Mouse (Mus musculus) gastrocnemius, adult 2 months (tissue): ENCODE results near the gene Thumpd3. TPM values are rescaled to one million over a fixed set of nuclear protein-coding genes. Genes with fewer than 3 reads are reported as not detected.

Experiments used
- DNase-seq: peaks from one replicate; pipeline ENCODE4 v3.0.0; 2022
- H3K27ac ChIP-seq: fragments of 200-600 bp; 2 replicates; pipeline ENCODE4 v1.8.1; 2022; ENCODE audit warnings: mild to moderate bottlenecking
- H3K4me3 ChIP-seq: fragments of 200-600 bp; 2 replicates; pipeline ENCODE4 v1.8.1; 2022; ENCODE audit warnings: mild to moderate bottlenecking, moderate library complexity
- CTCF ChIP-seq: fragments of 200-600 bp; IDR thresholded peaks from 2 replicates; pipeline ENCODE4 v1.8.1; 2022; ENCODE audit warnings: antibody characterized with exemption, mild to moderate bottlenecking, moderate library complexity
- intact Hi-C: fragments of 180-260 bp; cut with DNase I; formaldehyde crosslinking; loops from one replicate; pipeline ENCODE4 v1.15.1; 2025
- total RNA-seq, 2 experiments: library from RNA; stranded (reverse); gene quantifications; 2 replicates each; pipeline ENCODE4 v1.2.3; 2021

Thumpd3 gene
- total RNA-seq, 2 experiments from 2014 or later, result 13.7 to 14.5 TPM

GRCm38 (mm10) chr6:113024866-113025265 lies 21.2 kb upstream of the Thumpd3 start:
- no peak for DNase-seq
- H3K27ac ChIP-seq, result no peak overlapping the region
- no peak for TF ChIP-seq CTCF
- intact Hi-C loops, result no loop called here
- H3K4me3 ChIP-seq, result no peak overlapping the region

- no peak for DNase-seq
- H3K27ac ChIP-seq, result no peak overlapping the region
- no peak overlapping the region for H3K4me3 ChIP-seq
- intact Hi-C loops, result no loop called here
- no peak for TF ChIP-seq CTCF
Observed at GRCm38 (mm10) chr6:113025774-113026173, 20.3 kb upstream of the Thumpd3 start.

GRCm38 (mm10) chr6:113027446-113027845 lies 18.6 kb upstream of the Thumpd3 start:
- DNase-seq, result no peak
- TF ChIP-seq CTCF, result no peak
- no peak overlapping the region for H3K4me3 ChIP-seq
- no peak overlapping the region for H3K27ac ChIP-seq
- intact Hi-C loops, result no loop called here

GRCm38 (mm10) chr6:113029006-113029405 lies 17.0 kb upstream of the Thumpd3 start:
- intact Hi-C loops, result no loop called here
- Histone ChIP-seq H3K4me3 (no peak overlapping the region), H3K27ac (no peak overlapping the region)
- DNase-seq, result no peak
- no peak for TF ChIP-seq CTCF

- H3K27ac ChIP-seq, result no peak overlapping the region
- no peak for TF ChIP-seq CTCF
- peak; percentile 23 for DNase-seq
- no peak overlapping the region for H3K4me3 ChIP-seq
- intact Hi-C loops, result no loop called here
Observed at GRCm38 (mm10) chr6:113030553-113030952, 15.5 kb upstream of the Thumpd3 start.

- intact Hi-C loops, result no loop called here
- DNase-seq, result no peak
- Histone ChIP-seq H3K4me3 (no peak overlapping the region), H3K27ac (no peak overlapping the region)
- TF ChIP-seq CTCF, result no peak
Observed at GRCm38 (mm10) chr6:113030970-113031660, 14.9 kb upstream of the Thumpd3 start.

- DNase-seq, result no peak
- intact Hi-C loops, result no loop called here
- Histone ChIP-seq H3K4me3 (no peak overlapping the region), H3K27ac (no peak overlapping the region)
- TF ChIP-seq CTCF, result 0 out of 2 replicates have a peak, but pooled peaks have one; percentile 1
Observed at GRCm38 (mm10) chr6:113032121-113032520, 13.9 kb upstream of the Thumpd3 start.

- DNase-seq, result no peak
- Histone ChIP-seq H3K27ac (no peak overlapping the region), H3K4me3 (no peak overlapping the region)
- intact Hi-C loops, result no loop called here
- no peak for TF ChIP-seq CTCF
Observed at GRCm38 (mm10) chr6:113033185-113033584, 12.8 kb upstream of the Thumpd3 start.

- H3K4me3 ChIP-seq, result no peak overlapping the region
- no peak for DNase-seq
- no peak overlapping the region for H3K27ac ChIP-seq
- intact Hi-C loops, result no loop called here
- no peak for TF ChIP-seq CTCF
Observed at GRCm38 (mm10) chr6:113034466-113034865, 11.6 kb upstream of the Thumpd3 start.

- intact Hi-C loops, result loop anchor here (5.0 kb wide), 3 partner anchors 106 to 291 kb away; partner anchors contain the start of genes Brpf1 and Ogg1
- Histone ChIP-seq H3K4me3 (no peak overlapping the region), H3K27ac (no peak overlapping the region)
- no peak for DNase-seq
- no peak for TF ChIP-seq CTCF
Observed at GRCm38 (mm10) chr6:113036463-113037175, 9.4 kb upstream of the Thumpd3 start.

GRCm38 (mm10) chr6:113037946-113038734 lies 7.9 kb upstream of the Thumpd3 start:
- DNase-seq, result peak; percentile 56
- H3K27ac ChIP-seq, result peak overlapping the region; percentile 80
- peak overlapping the region; percentile 61 for H3K4me3 ChIP-seq
- intact Hi-C loops, result loop anchor here (1.0 to 5.0 kb wide), 4 partner anchors 66 to 289 kb away; partner anchors contain the start of genes Brpf1 and Ogg1
- no peak for TF ChIP-seq CTCF

GRCm38 (mm10) chr6:113038735-113039058 lies 7.3 kb upstream of the Thumpd3 start:
- no peak for DNase-seq
- TF ChIP-seq CTCF, result no peak
- H3K4me3 ChIP-seq, result no peak overlapping the region
- intact Hi-C loops, result loop anchor here (1.0 to 5.0 kb wide), 4 partner anchors 66 to 289 kb away; partner anchors contain the start of genes Brpf1 and Ogg1
- peak overlapping the region; percentile 80 for H3K27ac ChIP-seq

GRCm38 (mm10) chr6:113040319-113040718 lies 5.7 kb upstream of the Thumpd3 start:
- intact Hi-C loops, result no loop called here
- no peak for DNase-seq
- no peak overlapping the region for H3K27ac ChIP-seq
- TF ChIP-seq CTCF, result no peak
- no peak overlapping the region for H3K4me3 ChIP-seq
